Mouse (Mus musculus) urinary bladder, adult 18-20 months (tissue): ENCODE measurements around the gene St8sia6.

Experiments used
- DNase-seq, 2 experiments: peaks; one replicate each; pipeline ENCODE4 v3.0.0; 2022; ENCODE audit warnings: low spot score in 2 of 2, mixed read lengths in 2 of 2

Gene St8sia6

DNA sequence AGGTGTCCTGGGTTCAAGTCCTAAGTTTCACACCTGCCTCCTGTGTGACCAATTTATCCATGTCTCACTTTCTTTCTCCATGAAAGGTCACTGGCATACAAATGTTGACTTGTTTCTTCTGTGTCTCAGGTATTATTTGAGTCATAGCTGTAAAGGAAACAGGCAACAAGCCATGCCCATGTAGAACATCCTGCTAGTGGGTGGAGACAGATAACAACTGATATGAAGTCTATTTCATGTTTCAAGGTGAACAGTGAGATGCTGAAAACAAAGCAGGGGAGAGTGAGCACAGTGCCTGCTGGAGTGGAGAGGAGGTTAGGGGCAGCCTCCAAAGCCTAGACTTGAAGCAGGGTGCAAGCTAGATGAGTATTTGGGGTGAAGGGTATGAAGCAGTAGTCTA is 33.5 kb downstream of the St8sia6 start:
- no peak for DNase-seq

- no peak for DNase-seq
Measured at GRCm38 (mm10) chr2:13757412-13757811, 36.5 kb downstream of the St8sia6 start.

GRCm38 (mm10) chr2:13755733-13756132 is 38.1 kb downstream of the St8sia6 start:
- DNase-seq, result no peak

GRCm38 (mm10) chr2:13751691-13752090 is 42.2 kb downstream of the St8sia6 start:
- no peak for DNase-seq

DNA sequence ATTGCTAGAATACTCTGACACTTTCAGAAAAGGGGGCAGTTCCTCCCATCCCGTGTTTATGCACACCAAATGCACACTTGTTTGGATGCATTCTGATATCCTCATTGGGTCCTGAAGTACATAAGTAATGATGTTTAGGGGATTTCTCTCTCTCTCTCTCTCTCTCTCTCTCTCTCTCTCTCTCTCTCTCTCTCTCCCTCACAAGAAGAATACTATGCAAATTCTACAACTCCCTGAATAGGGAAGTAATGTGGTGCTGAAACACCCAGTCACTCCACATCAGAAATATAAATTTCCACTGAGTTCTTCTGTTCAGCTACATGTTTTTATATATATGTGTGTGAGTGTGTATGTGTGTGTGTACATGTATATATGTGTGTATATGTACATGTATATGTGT is 43.1 kb downstream of the St8sia6 start:
- DNase-seq, result no peak

DNA sequence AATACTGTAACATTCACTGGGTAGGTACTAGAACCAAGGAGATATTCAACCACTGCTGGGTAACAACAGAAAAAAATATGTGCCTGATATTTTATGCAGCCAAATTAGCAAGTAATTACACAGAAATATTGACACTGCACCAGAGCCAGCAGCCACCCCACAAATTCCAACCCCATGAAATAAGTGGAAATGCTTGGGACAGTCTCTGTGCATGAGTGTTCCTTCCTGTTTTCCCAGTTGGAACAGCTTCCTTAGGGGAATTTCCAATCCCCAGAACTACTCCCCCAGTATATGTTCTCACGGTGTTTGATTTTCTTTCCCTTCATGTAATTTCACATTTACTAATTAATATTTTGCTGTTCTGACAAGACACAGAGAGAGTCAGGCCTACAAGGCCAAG is 43.8 kb downstream of the St8sia6 start:
- no peak for DNase-seq

- no peak for DNase-seq
Measured at GRCm38 (mm10) chr2:13749176-13749575, 44.7 kb downstream of the St8sia6 start.

DNA sequence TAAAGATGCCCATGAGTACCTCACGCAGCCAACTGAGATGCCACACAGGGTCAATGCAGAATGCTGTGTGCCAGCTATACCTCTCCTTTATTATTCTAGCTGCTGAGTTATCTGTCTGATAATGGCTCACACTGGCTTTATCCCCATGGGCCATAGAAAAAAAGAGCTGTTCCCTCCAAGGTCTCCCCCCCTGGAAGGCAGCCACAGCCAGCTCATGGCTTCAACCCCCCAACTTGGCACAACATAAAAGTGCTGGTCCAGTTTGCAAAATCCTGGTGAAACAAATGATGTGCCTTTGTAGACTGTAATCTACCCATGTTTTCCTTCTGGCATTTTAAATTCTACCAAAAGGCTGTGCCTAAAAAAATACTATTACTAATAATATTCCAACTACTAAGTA is 46.3 kb downstream of the St8sia6 start:
- DNase-seq, result no peak

DNA sequence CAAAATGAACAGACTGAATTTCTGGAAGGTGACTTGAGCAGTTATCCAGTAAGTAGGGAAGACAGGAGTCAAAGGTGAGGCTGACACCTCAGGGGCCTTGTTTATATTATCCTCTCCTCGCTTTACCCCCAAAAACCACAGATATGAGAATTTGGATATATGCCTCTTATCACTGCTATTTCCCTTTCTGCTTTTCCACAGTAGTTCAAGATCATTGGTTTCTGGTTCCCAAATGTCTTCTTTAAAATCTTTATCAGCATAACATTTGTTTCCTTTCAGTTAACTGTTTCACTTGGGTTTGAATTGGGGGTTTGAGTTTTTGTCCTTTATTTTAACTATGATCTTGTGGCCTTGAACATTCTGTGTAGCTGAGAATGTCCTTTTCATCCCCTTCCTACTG is 47.8 kb downstream of the St8sia6 start:
- DNase-seq, result no peak

DNA sequence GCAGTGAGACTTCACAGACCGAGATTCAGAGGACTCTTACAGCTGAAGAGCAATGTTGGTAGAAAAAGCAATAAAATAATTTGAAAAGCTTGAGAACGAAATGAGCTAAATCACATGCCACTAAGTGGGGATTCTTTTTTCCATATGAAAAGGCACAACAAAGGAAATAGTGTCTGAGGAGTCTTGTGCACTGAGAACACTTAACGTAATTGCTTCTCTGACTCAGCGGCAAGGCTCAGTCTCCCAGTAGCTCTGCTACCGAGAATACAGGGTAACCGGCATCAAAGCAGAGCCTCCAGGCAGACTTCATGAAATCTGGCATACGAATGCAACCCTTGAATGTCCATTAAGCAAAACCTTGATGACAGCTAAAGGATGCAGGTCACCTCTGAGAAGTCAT is 55.2 kb downstream of the St8sia6 start:
- no peak for DNase-seq

GRCm38 (mm10) chr2:13727901-13728300 is 66.0 kb downstream of the St8sia6 start:
- DNase-seq, result no peak

DNA sequence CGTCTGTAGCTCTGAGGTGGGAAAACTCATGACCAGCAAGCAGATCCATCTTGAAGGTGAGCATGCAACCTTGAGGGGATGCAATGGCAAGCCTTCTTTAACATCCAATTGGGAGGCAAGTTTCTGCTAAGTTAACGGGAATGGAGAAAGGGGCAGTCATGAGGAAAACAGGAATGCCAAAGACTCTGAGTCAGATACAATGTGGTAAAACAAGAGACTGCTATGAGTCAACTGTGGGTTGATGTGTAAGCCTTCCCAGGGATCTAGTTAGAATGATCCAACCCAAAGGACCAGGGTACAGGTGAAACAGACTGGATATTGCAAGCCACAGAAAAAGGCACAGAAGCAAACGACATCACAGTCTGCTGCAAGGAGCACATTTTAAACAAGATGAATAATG is 68.3 kb downstream of the St8sia6 start:
- DNase-seq, result no peak

- peak in 1 of 2 experiments; percentile 44 for DNase-seq
Measured at GRCm38 (mm10) chr2:13722241-13722640, 71.6 kb downstream of the St8sia6 start.

DNA sequence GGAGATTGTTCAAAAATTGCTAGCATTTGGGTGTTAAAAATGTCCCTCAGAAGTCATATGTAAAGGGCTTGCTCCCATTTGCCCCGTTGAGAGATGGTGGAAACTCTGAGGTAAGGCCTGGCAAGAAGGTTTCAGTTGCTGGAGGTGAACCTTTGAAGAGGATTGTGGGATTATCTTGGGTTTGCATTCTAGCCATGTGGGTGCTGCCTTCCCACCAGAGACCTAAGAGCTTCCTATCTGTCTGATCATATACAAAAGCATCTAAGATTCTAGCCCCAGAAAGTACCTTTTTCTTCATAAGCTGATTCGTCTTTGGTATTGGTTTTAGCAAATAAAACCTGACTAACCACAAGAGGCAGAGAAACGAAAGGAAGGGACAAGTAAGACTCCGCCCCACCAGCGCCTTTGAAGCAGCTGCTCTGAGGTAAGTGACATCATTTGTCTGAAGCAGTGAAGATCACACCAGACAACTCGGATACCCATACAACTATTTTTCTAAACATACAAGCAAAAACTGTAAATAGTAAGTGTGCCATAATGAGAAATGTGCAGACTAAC is 75.2 kb downstream of the St8sia6 start:
- no peak for DNase-seq

DNA sequence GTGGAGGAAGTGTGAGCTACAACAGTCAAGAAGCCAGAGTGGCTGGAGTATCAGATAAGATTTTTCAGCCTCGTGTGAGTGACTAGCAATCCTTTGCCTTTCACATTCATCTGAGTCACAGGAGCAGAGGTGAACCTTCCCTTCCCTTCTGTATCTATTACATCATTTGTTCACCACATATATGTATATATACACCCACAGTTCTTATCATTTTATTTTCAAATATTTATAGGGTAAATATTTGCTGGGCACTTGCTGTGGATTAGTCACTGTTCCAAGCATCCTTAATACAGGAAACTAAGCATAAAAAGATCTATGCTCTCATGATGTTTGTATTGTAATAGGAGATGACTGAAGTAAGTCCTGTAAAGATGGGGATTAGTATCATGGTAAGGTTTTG is 85.1 kb downstream of the St8sia6 start:
- DNase-seq, result peak in 1 of 2 experiments; percentile 11

DNA sequence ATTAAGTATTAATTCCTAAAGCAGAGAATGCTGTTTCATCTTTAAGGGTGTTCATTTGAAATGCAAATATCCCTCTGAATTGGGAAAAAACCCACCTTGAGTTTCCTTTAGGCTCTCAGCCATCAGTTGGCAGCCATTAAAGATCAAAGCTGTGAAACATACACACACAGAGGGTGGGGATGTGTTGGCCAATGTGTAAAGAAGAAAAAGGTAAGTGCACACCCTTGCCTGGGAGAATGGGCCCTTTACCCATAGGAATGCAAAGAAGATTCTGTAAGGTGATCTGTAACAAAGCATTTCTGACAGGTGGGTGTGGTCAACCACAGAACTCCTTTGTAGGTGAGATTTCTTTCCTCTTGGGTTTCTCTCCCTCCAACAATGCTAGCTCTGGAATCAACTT is 96.3 kb downstream of the St8sia6 start:
- no peak for DNase-seq

DNA sequence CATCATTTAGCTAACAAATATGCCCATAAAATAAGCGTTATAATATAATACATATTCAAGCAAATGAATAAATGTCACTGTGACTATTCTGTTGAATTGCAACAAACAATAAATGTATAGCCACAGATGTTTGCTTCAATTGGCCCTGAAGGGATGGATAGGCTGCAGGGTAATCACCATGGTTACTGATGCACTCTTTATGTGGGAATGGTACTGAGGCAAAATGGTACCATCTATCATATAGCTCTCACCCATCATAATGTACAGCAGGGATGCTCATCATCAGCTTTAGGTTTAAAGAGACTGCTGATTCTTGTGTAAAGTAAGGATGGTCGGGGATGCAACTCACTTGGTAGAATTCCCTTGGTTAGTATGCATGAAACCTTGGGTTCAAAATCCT is 99.4 kb downstream of the St8sia6 start:
- DNase-seq, result no peak

DNA sequence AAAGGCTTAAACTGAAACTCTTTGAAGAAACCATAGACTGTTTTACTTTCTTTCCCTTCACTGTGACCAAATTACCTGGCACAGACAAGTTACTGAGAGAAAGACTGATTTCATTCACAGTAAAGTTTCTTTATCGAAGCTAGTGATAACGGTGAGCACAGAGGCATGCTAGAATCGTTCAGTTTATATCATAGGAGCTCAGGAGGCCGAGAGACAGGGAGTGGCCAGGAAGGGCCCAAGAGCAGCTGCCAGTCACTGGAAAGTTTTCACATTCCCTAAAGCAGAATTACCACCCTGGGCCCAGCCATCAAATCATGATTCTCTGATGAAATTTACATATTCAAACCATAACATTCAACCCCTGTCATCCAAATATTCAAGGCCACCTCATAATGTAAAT is 109.5 kb downstream of the St8sia6 start:
- DNase-seq, result no peak

- DNase-seq, result no peak
Measured at GRCm38 (mm10) chr2:13683205-13683570, 110.7 kb downstream of the St8sia6 start.

GRCm38 (mm10) chr2:13682488-13683204 is 111.2 kb downstream of the St8sia6 start:
- DNase-seq, result no peak

DNA sequence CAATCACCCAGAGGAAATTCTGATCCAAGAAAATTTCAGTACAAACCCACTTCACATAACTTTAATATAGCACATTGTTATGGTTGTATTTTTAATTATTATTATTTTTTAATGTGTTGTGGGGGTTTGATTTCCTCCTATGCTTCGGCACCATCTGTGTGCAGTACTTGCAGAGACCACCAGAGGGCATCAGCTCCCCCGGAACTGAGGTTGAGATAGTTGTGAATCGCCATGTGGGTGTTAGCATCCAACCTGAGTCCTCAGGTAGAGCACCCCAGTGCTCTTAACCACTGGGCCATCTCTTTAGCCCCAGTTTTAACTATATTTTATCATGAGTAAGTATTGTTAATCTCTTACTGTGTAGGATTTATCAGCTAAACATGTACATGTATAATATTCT is 120.9 kb downstream of the St8sia6 start:
- DNase-seq, result no peak

DNA sequence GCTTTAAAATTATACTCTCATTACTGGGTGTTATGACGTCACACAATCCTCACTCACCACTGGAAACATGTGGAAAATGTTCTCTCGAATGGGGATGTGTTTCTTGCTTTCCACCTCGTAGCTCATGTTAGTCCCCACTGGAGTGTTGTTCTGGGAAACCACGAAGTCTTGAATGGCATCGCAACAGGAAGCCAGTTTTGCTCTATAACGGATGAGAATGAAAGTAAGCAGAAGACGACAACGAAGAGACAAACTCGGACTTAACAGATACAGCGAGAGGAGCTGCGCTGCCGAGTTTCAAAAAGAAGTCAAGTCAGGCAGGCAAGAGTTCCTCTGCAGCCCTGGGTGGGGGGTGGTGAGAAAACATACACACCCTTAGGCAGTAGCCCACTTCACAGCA is 121.4 kb downstream of the St8sia6 start:
- DNase-seq, result no peak

- no peak for DNase-seq
Measured at GRCm38 (mm10) chr2:13634866-13635265, 159.0 kb downstream of the St8sia6 start.
